Mouse (Mus musculus) right cerebral cortex, postnatal 4 days (tissue): ENCODE measurements around the gene Rsf1.
A peak's percentile ranks its signal among the peaks of the same experiment; 100 is the strongest.

Experiments
- DNase-seq: peaks from one replicate; pipeline ENCODE4 v3.0.0-alpha.2; 2022

Gene Rsf1

GRCm38 (mm10) chr7:97579067-97579975 is at the start of gene Rsf1, which contains the start of gene Aamdc:
Rsf1 (plus strand) TSS chr7:97579889.
Aamdc (minus strand) TSS chr7:97579497.
- DNase-seq, result peak; percentile 96

GRCm38 (mm10) chr7:97535531-97535930 is 44.2 kb upstream of the Rsf1 start:
- no peak for DNase-seq

GRCm38 (mm10) chr7:97536571-97536970 is 43.1 kb upstream of the Rsf1 start:
- DNase-seq, result no peak

- DNase-seq, result no peak
Observed at GRCm38 (mm10) chr7:97546462-97546861, 33.2 kb upstream of the Rsf1 start.

DNA sequence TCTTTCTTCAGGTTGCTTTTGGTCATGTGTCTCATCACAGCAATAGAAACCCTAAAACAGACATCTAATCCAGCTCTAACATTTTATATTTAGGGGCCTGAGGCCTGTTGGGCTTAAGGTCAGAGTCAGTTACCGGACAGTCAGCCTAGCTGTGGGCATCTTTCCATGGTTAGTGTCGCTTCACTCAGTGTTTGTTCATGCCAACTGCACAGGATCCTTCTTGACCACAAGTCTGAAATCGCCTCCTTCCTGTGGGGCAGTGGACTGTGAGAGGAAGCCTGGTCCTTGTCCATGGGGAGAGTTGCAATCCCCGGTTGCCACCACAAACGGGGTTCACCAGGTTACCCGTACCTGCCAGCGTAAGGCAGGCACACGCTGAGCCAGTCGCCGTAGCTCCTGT is 30.4 kb upstream of the Rsf1 start:
- DNase-seq, result no peak

DNA sequence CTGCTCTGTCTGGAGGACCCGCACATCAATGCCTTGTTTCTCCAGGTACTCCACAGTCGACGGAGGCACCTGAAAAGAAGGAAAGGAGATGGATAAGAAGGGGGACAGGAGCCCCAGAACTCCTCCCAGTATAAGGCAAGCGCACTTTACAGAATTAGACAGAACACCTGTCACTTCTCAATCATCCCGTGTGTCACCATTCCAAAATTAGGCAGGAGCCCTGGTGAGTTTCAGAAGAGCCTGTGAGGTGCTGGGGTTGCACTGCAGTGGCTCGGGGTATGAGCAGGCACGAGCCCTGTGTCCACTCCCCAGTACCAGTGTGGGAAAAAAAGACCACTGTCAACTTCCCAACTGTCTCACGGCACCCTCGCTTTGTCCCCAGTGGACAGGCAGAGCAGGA is 29.0 kb upstream of the Rsf1 start:
- DNase-seq, result no peak

DNA sequence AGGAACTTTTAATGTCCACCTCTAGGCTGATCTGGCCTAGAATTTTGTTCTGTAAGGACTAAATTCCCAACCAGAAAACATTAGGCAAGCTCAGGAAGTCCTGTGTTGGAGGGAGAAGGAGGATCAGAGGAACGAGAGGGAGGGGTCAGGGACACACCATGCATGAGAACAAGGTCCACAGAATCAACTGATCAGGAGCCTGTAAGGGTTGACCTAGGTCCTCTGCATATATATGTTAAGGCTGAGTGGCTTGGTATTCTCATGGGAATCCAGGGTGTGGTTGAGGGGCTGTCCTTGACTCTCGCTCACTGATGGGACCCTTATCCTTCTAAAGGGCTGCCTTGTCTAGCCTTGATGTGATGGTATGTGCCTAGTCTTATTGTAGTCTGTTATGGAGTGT is 16.1 kb upstream of the Rsf1 start:
- no peak for DNase-seq

GRCm38 (mm10) chr7:97569372-97569771 is 10.3 kb upstream of the Rsf1 start:
- no peak for DNase-seq

DNA sequence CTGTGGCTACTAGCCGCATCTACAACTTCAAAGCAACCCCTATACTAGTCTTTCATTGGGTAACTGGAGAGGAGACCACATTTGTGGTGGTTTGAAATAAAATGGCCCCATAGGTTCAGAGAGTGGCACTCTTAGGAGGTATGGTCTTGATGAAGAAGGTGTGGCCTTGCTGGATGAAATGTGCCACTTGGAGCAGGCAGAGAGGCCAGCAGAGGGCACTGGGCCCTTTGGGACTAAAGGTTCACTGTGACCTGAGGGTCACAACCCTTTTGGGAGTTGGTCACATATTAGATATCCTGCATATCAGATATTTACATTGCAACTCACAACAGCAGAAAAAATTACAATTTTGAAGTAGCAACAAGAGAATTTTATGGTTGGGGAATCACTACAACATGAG is 9.3 kb upstream of the Rsf1 start:
- no peak for DNase-seq

- DNase-seq, result peak; percentile 25
Observed at GRCm38 (mm10) chr7:97578361-97579066, 1.2 kb upstream of the Rsf1 start.

DNA sequence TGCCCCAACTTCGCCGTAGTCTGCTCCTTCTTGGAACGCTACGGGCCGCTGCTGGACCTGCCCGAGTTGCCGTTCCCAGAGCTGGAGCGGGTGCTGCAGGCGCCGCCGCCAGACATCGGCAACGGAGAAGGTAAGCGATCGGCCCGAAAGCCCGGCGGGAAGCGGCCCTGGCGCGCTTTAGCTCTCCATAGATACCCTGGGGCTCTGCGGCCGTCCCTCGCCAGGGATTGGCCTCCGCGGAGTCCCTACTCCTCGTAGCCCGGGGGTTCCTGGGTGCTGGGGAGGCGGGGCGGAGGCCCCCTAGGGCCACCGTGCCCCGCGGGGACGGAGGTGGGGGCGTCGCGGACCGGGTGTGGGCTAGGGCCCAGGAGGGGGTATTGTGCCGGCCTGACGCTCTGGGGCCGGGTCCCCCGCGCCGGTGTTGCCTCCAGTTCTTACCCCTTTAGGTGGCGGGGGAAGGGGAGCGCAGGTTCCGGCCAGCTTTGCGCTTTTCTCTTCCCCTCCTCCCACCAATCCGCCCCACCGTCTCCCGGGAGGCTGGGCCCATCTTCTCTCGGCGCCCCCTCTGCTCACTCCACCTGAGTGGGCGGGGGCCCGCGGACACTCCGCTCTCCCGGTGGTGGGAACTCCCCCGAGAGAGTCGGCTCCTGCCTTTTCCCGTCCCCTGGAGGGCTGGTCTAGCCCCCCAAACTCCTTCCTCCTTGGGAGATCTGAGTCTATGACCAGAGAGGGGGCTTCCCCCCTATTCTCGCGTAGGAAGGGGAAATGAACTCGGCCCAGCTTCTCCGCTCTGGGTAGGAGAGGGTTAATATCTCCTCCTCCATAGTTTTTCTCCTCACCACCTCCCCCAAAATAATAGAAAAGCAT is 520 bp downstream of the Rsf1 start:
- peak; percentile 57 for DNase-seq

GRCm38 (mm10) chr7:97580843-97581214 is 1.1 kb downstream of the Rsf1 start:
- DNase-seq, result peak; percentile 69

DNA sequence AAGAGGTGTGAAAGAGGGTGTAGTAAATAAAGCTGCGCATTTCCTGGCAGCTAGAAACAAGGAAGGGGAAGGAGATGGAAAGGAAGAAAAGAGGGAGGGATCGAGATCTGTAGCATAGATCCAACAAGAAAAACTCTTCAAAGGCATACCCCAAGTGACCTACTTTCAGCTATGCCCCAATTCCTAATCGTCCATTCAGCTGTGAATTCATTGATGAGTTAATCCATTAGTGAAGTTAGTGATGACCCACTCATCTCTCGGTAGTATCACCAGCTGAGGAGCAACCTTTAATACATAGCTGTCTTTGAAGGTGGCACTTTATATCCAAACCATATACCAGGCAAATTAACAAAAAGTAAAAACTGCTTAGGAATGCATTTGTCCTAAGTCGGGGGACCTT is 8.8 kb downstream of the Rsf1 start:
- no peak for DNase-seq

DNA sequence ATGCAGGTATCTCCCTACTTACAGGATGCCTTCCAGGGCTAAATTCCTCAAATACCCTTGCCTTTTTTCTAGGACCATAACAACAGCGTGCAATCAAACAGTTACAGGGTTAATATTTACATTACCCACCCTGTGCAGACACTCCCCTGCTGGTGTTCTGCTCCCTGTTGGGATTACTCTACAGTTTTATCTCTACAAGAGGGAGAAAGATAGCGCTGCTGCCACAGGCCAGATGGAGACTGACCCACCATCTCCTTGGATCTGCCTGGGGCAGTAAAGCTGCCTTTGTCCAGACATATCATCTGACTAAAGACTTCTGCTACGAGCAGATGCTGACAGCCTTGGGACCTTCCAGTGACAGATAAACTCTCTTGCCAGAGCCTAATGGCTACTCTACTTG is 10.8 kb downstream of the Rsf1 start:
- no peak for DNase-seq

DNA sequence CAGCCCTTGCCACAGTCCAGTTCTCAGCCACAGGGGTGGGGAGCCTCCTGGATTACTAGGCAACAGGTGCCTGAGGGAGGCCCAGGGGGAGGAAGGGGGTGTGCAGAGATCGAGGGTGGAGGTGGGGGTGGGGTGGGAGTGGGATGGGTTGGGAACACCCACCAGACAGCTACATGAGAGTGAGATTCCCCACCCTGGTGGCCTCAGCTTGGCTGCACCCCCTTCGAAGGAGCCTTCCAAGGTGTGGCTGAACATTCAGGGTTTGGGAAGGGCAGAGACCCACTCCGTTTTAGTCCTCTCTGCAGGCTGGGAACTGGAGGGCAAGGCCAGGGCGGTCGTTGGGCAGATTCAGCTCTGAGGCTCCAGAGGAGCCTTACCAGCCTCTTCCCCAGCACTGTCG is 11.6 kb downstream of the Rsf1 start:
- no peak for DNase-seq

- DNase-seq, result no peak
Observed at GRCm38 (mm10) chr7:97592396-97592795, 12.7 kb downstream of the Rsf1 start.

- no peak for DNase-seq
Observed at GRCm38 (mm10) chr7:97593535-97593934, 13.8 kb downstream of the Rsf1 start.

DNA sequence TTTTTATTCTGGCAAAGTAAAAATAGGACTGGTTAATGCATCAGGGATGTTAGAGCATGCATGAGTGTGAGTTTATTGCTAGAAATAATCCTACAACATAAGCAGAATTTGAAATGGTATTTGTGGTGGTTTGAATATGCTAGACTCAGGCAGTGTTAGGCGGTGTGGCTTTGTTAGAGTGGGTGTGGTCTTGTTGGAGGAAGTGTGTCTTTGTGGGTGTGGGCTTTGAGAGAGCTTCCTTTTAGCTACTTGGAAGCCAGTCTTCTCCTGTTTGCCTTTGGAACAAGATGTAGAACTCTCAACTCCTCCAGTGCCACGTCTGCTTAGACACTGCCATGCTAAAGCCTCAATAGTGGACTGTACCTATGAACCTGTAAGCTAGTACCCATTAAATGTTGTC is 18.9 kb downstream of the Rsf1 start:
- no peak for DNase-seq

GRCm38 (mm10) chr7:97621346-97621745 is 41.7 kb downstream of the Rsf1 start:
- DNase-seq, result no peak

GRCm38 (mm10) chr7:97622676-97623075 is 43.0 kb downstream of the Rsf1 start:
- no peak for DNase-seq

- DNase-seq, result no peak
Observed at GRCm38 (mm10) chr7:97623402-97623801, 43.7 kb downstream of the Rsf1 start.

DNA sequence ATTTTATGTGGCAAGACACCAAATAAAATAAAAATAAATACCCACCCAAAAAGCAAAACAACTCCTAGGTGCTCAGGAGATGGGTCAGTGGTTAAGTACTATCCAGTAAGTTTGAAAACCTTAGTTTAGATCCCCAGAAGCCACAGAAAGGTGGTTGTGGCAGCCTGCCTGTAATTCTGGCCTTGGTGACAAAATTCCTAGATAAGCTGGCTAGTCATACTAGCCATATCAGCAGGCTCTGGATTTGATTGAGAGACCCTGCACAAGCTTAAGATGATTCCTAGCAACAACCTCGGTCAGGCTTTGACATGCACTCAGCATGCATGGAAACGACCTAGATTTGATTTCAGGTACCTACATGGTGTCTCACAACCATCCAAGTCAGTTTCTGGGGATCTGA is 49.7 kb downstream of the Rsf1 start:
- DNase-seq, result no peak

DNA sequence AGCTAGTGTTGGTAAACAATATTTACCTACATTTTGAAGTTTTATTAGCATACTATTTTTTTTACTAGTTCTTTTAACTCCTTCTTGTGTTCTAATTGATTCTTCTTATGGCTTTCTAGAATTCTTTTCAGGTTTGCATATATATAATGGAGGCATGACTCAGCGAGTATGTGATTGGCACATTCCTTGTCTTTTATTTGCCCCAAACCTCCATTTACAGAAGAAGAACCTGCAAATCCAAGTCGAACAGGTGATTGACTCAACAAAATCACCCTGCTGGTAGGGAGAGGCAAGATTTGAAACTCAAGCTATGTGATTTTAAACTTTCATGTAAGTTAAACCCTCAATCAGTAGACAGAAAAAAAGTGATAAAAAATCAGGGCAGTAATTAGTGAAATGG is 51.6 kb downstream of the Rsf1 start:
- no peak for DNase-seq
